11 mouse cellular contexts compared by ENCODE assay signal in the genomic region with DNA sequence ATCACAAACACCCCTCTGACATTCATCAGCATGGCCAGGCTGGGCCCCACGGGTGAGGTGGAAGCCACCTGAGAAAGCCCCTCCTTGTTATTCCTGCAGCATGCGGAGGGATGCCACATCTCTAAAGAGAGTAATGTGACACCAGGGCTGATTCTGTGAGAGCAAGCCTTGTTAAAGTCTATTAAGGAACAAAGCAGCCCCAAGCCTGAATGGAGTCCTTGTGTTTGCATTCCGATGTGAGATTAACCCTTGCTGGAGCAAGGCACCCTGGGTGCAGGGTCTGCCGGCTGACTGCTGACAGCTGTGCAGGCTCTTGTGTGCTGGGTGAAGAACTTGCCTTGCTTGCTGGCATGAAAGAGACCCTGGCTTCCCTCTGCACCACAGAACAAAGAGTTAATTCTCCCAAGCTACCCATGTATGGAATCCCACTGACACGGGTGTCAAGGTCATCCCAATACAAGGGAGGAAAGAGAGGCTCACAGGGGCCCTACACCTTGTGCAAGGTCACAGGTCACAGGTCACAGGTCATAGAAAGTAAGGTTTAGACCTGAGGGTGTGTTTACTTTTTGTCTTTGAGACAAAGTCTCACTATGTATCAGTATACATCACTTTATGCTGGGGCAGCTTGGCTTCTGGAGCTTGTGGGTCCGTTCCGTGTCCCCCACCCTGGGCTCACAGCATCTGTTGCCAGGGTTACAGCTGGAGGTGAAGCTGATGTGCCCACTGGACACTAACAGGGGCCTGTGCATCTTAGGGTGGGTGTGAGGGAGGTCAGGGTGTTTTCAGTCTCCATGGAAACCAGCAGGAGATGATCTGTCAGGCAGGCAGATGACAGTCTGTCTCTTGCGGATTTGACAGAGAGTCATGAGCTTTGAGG. TPM values are rescaled to one million over a fixed set of nuclear protein-coding genes. Genes with fewer than 3 reads are reported as not detected.
A peak's percentile ranks its signal among the peaks of the same experiment; 100 is the strongest.
DNase-seq lines count a peak whose midpoint lies in the region; ATAC-seq and TF ChIP-seq lines count a peak whose summit lies in the region.
"Had no signal": no experiment of that assay in that cellular context is flagged by ENCODE, and none has a peak within 500 bp of the region (broad histone marks: within the 10 kb centered on the region; RNA-seq: fewer than 3 reads in every experiment).

No protein-coding gene starts in this region.

- no peak overlapping the region for H3K9ac ChIP-seq in embryonic facial prominence, embryonic 14.5 days (ENCODE audit: low read depth, low read length)
- no peak overlapping the region for H3K9ac ChIP-seq in hindbrain, postnatal 0 days (replicated peaks; ENCODE audit: low read length)
- H3K9ac ChIP-seq in neural tube, embryonic 15.5 days (replicated peaks): no peak overlapping the region

- H3K27me3 ChIP-seq in embryonic facial prominence, embryonic 14.5 days (replicated peaks; ENCODE audit: control insufficient read depth, insufficient read depth, low read length): no peaks in the 10 kb centered on the region
- no peaks in the 10 kb centered on the region for H3K27me3 ChIP-seq in hindbrain, postnatal 0 days (ENCODE audit: insufficient read depth, low read length)
- no peaks in the 10 kb centered on the region for H3K27me3 ChIP-seq in neural tube, embryonic 15.5 days (replicated peaks)

- no peaks in the 10 kb centered on the region for H3K36me3 ChIP-seq in embryonic facial prominence, embryonic 14.5 days (ENCODE audit: control insufficient read depth, insufficient read depth, low read length)
- H3K36me3 ChIP-seq in hindbrain, postnatal 0 days (ENCODE audit: insufficient read depth, low read length): no peaks in the 10 kb centered on the region
- H3K36me3 ChIP-seq in neural tube, embryonic 15.5 days: no peaks in the 10 kb centered on the region

- no peak overlapping the region for H3K4me2 ChIP-seq in embryonic facial prominence, embryonic 14.5 days (ENCODE audit: low read depth, low read length)
- H3K4me2 ChIP-seq in hindbrain, postnatal 0 days (ENCODE audit: low read depth, low read length): peak overlapping the region; percentile 17; the same call in 1 of the 2 replicates
- no peak overlapping the region for H3K4me2 ChIP-seq in neural tube, embryonic 15.5 days

- H3K4me1 ChIP-seq in embryonic facial prominence, embryonic 14.5 days (ENCODE audit: control insufficient read depth, insufficient read depth, low read length): peaks cover 16% of the 10 kb centered on the region; the same call in 1 of the 2 replicates
- H3K4me1 ChIP-seq in hindbrain, postnatal 0 days (ENCODE audit: insufficient read depth, low read length): peaks cover 42% of the 10 kb centered on the region
- H3K4me1 ChIP-seq in neural tube, embryonic 15.5 days: peaks cover 39% of the 10 kb centered on the region

- TF ChIP-seq CTCF in layer of hippocampus, adult 2 months (conservative IDR thresholded peaks at IDR 0.05): no peak
- TF ChIP-seq CTCF in hindbrain, postnatal 0 days (IDR thresholded peaks at IDR 0.05; ENCODE audit: low read depth): no peak

- no peak for DNase-seq in layer of hippocampus, adult 2 months (ENCODE audit: low spot score in 2 of 2)
- DNase-seq in layer of hippocampus, postnatal 25 days (ENCODE audit: extremely low spot score in 1 of 2, low spot score in 1 of 2): no peak
- DNase-seq in embryonic facial prominence, embryonic 14.5 days (ENCODE audit: low spot score): peak; percentile 89
- peak; percentile 57 for DNase-seq in hindbrain, postnatal 0 days (ENCODE audit: low spot score)
- DNase-seq in kidney, postnatal 10 days: no peak
- no peak for DNase-seq in natural killer cell, adult 2 months (ENCODE audit: low spot score in 2 of 2)
- DNase-seq in cerebellum, adult 18-20 months: no peak
- DNase-seq: heart, adult 11 months; lung, adult 2 months had no signal

- WGBS in embryonic facial prominence, embryonic 14.5 days: 2% methylated on average over 8 of the region's 8 CpGs
- 10% methylated on average over 8 of the region's 8 CpGs for WGBS in hindbrain, postnatal 0 days
- WGBS in neural tube, embryonic 15.5 days: 6% methylated on average over 8 of the region's 8 CpGs

- peak; percentile 85 for ATAC-seq in embryonic facial prominence, embryonic 14.5 days (ENCODE audit: low read depth)
- ATAC-seq in hindbrain, postnatal 0 days: peak; percentile 44
- ATAC-seq in neural tube, embryonic 15.5 days (ENCODE audit: low FRiP score): peak; percentile 25

- no peaks in the 10 kb centered on the region for H3K9me3 ChIP-seq in embryonic facial prominence, embryonic 14.5 days (ENCODE audit: control insufficient read depth, low read length)
- H3K9me3 ChIP-seq in hindbrain, postnatal 0 days (ENCODE audit: low read length): no peaks in the 10 kb centered on the region
- H3K9me3 ChIP-seq in neural tube, embryonic 15.5 days (replicated peaks): no peaks in the 10 kb centered on the region

- H3K4me3 ChIP-seq in layer of hippocampus, adult 2 months: no peak overlapping the region
- H3K4me3 ChIP-seq in embryonic facial prominence, embryonic 14.5 days (ENCODE audit: low read depth, low read length): no peak overlapping the region
- no peak overlapping the region for H3K4me3 ChIP-seq in hindbrain, postnatal 0 days (ENCODE audit: low read length)
- H3K4me3 ChIP-seq in neural tube, embryonic 15.5 days (replicated peaks): no peak overlapping the region

- H3K27ac ChIP-seq in layer of hippocampus, adult 2 months: peak overlapping the region; percentile 83
- no peak overlapping the region for H3K27ac ChIP-seq in embryonic facial prominence, embryonic 14.5 days (replicated peaks; ENCODE audit: low read depth, low read length)
- H3K27ac ChIP-seq in hindbrain, postnatal 0 days: peak overlapping the region; percentile 58; the same call in 1 of the 2 replicates
- H3K27ac ChIP-seq in neural tube, embryonic 15.5 days (replicated peaks): no peak overlapping the region

RNA-seq across cellular contexts. Expression of gene Sez6l, which starts 55.9 kb away (rescaled TPM):
- 100 to 1,000 TPM; 233 to 235 TPM for total RNA-seq in layer of hippocampus, adult 2 months (2021)
- total RNA-seq in layer of hippocampus, postnatal 25 days (2021): 100 to 1,000 TPM; 208 to 235 TPM
- polyA plus RNA-seq in embryonic facial prominence, embryonic 14.5 days (2014; fragmentation: Nextera tagmentation; extraction: Ambion mirVana): 0.82 and 1.2 TPM in 2 replicates
- 80.1 and 93.5 TPM in 2 replicates for total RNA-seq in hindbrain, postnatal 0 days (2014; rRNA removed)
- polyA plus RNA-seq in hindbrain, postnatal 0 days (2015; fragmentation: Nextera tagmentation; extraction: Ambion mirVana): 39.5 and 43.5 TPM in 2 replicates
- polyA plus RNA-seq in neural tube, embryonic 15.5 days (2015; fragmentation: Nextera tagmentation; extraction: Ambion mirVana): 26.7 and 32.5 TPM in 2 replicates
- total RNA-seq: common myeloid progenitor, adult 5-6 weeks had no signal

Comparison
In these comparisons a context has a peak if more than half of its experiments do, and no peak if none do; other contexts are left out.
1. DNase-seq: peak in embryonic facial prominence, embryonic 14.5 days (single experiment) and hindbrain, postnatal 0 days (single experiment); none in layer of hippocampus, adult 2 months (0 of 2), layer of hippocampus, postnatal 25 days (0 of 2), kidney, postnatal 10 days (single experiment), natural killer cell, adult 2 months (0 of 2) and cerebellum, adult 18-20 months (0 of 2).
2. H3K27ac ChIP-seq: peak in layer of hippocampus, adult 2 months (single experiment) and hindbrain, postnatal 0 days (single experiment); none in embryonic facial prominence, embryonic 14.5 days (single experiment) and neural tube, embryonic 15.5 days (single experiment).
3. ATAC-seq: peak in every context shown above with its lines; median percentile 85 in embryonic facial prominence, embryonic 14.5 days; 44 in hindbrain, postnatal 0 days; 25 in neural tube, embryonic 15.5 days.